In genomic region chr12:32826971-32827370, GRCm38 (mm10) we compare ENCODE assay signal across 8 mouse cellular contexts. TPM values are rescaled to one million over a fixed set of nuclear protein-coding genes. Genes with fewer than 3 reads are reported as not detected.
DNase-seq lines count a peak whose midpoint lies in the region; ATAC-seq and TF ChIP-seq lines count a peak whose summit lies in the region.

No protein-coding gene starts in this region.

- no peaks in the 10 kb centered on the region for H3K4me1 ChIP-seq in heart, postnatal 0 days (ENCODE audit: control insufficient read depth, insufficient read depth)
- H3K4me1 ChIP-seq in heart, embryonic 12.5 days (replicated peaks): peaks cover 14% of the 10 kb centered on the region
- H3K4me1 ChIP-seq in MEL (ENCODE audit: control insufficient read depth in 1 of 2, insufficient read depth in 2 of 2, low read length in 2 of 2): peaks cover under 1 to 4% of the 10 kb centered on the region in 2 experiments; a peak in 2 of 4 replicates
- H3K4me1 ChIP-seq in midbrain, postnatal 0 days (ENCODE audit: insufficient read depth, low read length): no peaks in the 10 kb centered on the region; the same call in 1 of the 2 replicates

- H3K27ac ChIP-seq in heart, postnatal 0 days (ENCODE audit: low read depth): no peak overlapping the region
- no peak overlapping the region for H3K27ac ChIP-seq in heart, embryonic 12.5 days (ENCODE audit: poor library complexity, severe bottlenecking)
- no peak overlapping the region for H3K27ac ChIP-seq in MEL (ENCODE audit: control insufficient read depth, low read depth, low read length)
- H3K27ac ChIP-seq in midbrain, postnatal 0 days (ENCODE audit: low read depth, low read length): no peak overlapping the region

- DNase-seq in heart, postnatal 0 days (ENCODE audit: low spot score): peak; percentile 31
- peak; percentile 15 for DNase-seq in 3134 (ENCODE audit: extremely low read depth, insufficient read length, low spot score)
- DNase-seq in MEL (ENCODE audit: low read depth, low spot score): peak; percentile 75
- DNase-seq in cerebellum, postnatal 25 days: peak; percentile 55 to 80
- peak; percentile 80 for DNase-seq in kidney, postnatal 10 days
- DNase-seq in midbrain, postnatal 0 days (ENCODE audit: low spot score): peak; percentile 37
- peak; percentile 64 to 69 for DNase-seq in thymus, postnatal 36 days

- 35% methylated on average over 3 of the region's 3 CpGs for WGBS in heart, postnatal 0 days
- 39% methylated on average over 3 of the region's 3 CpGs for WGBS in heart, embryonic 12.5 days
- WGBS in midbrain, postnatal 0 days: 44% methylated on average over 3 of the region's 3 CpGs

- TF ChIP-seq EP300 in heart, postnatal 0 days (IDR thresholded peaks at IDR 0.05; ENCODE audit: low read depth): no peak
- no peak for TF ChIP-seq EP300 in MEL (IDR thresholded peaks at IDR 0.05; ENCODE audit: low read depth in 1 of 2, low read length in 2 of 2)

- H3K36me3 ChIP-seq in heart, postnatal 0 days (replicated peaks; ENCODE audit: control insufficient read depth, insufficient read depth, low read length): peaks cover 14% of the 10 kb centered on the region; the same call in 1 of the 2 replicates
- no peaks in the 10 kb centered on the region; the same call in 1 of the 2 replicates for H3K36me3 ChIP-seq in heart, embryonic 12.5 days
- H3K36me3 ChIP-seq in MEL (ENCODE audit: control insufficient read depth in 1 of 2, insufficient read depth in 2 of 2, low read length in 2 of 2): peaks cover 2 to 13% of the 10 kb centered on the region in 2 experiments; a peak in 3 of 4 replicates
- no peaks in the 10 kb centered on the region for H3K36me3 ChIP-seq in midbrain, postnatal 0 days (ENCODE audit: insufficient read depth, low read length)

- no peak overlapping the region for H3K4me2 ChIP-seq in heart, postnatal 0 days (ENCODE audit: low read depth, low read length)
- no peak overlapping the region for H3K4me2 ChIP-seq in heart, embryonic 12.5 days
- H3K4me2 ChIP-seq in midbrain, postnatal 0 days (ENCODE audit: low read depth, low read length, poor library complexity, severe bottlenecking): no peak overlapping the region

- H3K4me3 ChIP-seq in heart, postnatal 0 days (ENCODE audit: low read depth, low read length): no peak overlapping the region
- H3K4me3 ChIP-seq in heart, embryonic 12.5 days: no peak overlapping the region
- no peak overlapping the region for H3K4me3 ChIP-seq in MEL (ENCODE audit: control insufficient read depth in 1 of 2, insufficient read depth in 1 of 2, low read depth in 2 of 2, low read length in 2 of 2)
- no peak overlapping the region for H3K4me3 ChIP-seq in midbrain, postnatal 0 days (ENCODE audit: low read depth, low read length)

- no peaks in the 10 kb centered on the region for H3K27me3 ChIP-seq in heart, postnatal 0 days (ENCODE audit: control insufficient read depth, insufficient read depth, low read length)
- no peaks in the 10 kb centered on the region for H3K27me3 ChIP-seq in heart, embryonic 12.5 days (replicated peaks)
- H3K27me3 ChIP-seq in MEL (ENCODE audit: control insufficient read depth in 1 of 2, insufficient read depth in 2 of 2, low read length in 2 of 2): no peaks in the 10 kb centered on the region
- H3K27me3 ChIP-seq in midbrain, postnatal 0 days (ENCODE audit: insufficient read depth, low read length): no peaks in the 10 kb centered on the region

- H3K9me3 ChIP-seq in heart, postnatal 0 days (replicated peaks; ENCODE audit: control insufficient read depth, low read length): no peaks in the 10 kb centered on the region
- no peaks in the 10 kb centered on the region for H3K9me3 ChIP-seq in heart, embryonic 12.5 days (replicated peaks)
- no peaks in the 10 kb centered on the region for H3K9me3 ChIP-seq in MEL (replicated peaks; ENCODE audit: insufficient read depth, low read length)
- no peaks in the 10 kb centered on the region for H3K9me3 ChIP-seq in midbrain, postnatal 0 days (ENCODE audit: low read length)

- TF ChIP-seq RAD21 in MEL (IDR thresholded peaks at IDR 0.05; ENCODE audit: low read depth, low read length): peak; percentile 38

- TF ChIP-seq CTCF in heart, postnatal 0 days (IDR thresholded peaks at IDR 0.05; ENCODE audit: low read depth): peak; percentile 63
- peak; percentile 51 to 70 (median 60) for TF ChIP-seq CTCF in MEL (IDR thresholded peaks at IDR 0.05 in 2 of 3, conservative IDR thresholded peaks at IDR 0.05 in 1 of 3; ENCODE audit: control insufficient read depth in 1 of 3, insufficient read depth in 1 of 3, low read depth in 2 of 3, low read length in 3 of 3, poor library complexity in 1 of 3, severe bottlenecking in 1 of 3)
- TF ChIP-seq CTCF in midbrain, postnatal 0 days (IDR thresholded peaks at IDR 0.05): peak; percentile 72

- no peak overlapping the region for H3K9ac ChIP-seq in heart, postnatal 0 days (replicated peaks; ENCODE audit: low read depth, low read length)
- H3K9ac ChIP-seq in heart, embryonic 12.5 days: no peak overlapping the region
- no peak overlapping the region for H3K9ac ChIP-seq in MEL (ENCODE audit: control insufficient read depth, low read depth, low read length, poor library complexity, severe bottlenecking)
- H3K9ac ChIP-seq in midbrain, postnatal 0 days (replicated peaks; ENCODE audit: low read length, poor library complexity, severe bottlenecking): no peak overlapping the region

- peaks cover 18% of the 10 kb centered on the region for H3K79me2 ChIP-seq in MEL (ENCODE audit: control insufficient read depth, insufficient read depth, low read length, poor library complexity)

- no peak for ATAC-seq in heart, postnatal 0 days (ENCODE audit: insufficient read depth, low read depth)
- no peak for ATAC-seq in heart, embryonic 12.5 days (ENCODE audit: insufficient number of reproducible peaks, low FRiP score)
- no peak for ATAC-seq in midbrain, postnatal 0 days (ENCODE audit: low FRiP score)

- TF ChIP-seq POLR2A in MEL (IDR thresholded peaks at IDR 0.05; ENCODE audit: control insufficient read depth in 1 of 2, insufficient read depth in 1 of 2, low read depth in 1 of 2, low read length in 2 of 2, poor library complexity in 1 of 2): no peak

TF ChIP-seq in MEL, 35 proteins besides CTCF, POLR2A, EP300 and RAD21:
- TF ChIP-seq MAX (IDR thresholded peaks at IDR 0.05; ENCODE audit: low read length): peak; percentile 73
- no peak for TF ChIP-seq ZNF384 (IDR thresholded peaks at IDR 0.05; ENCODE audit: low read depth, low read length)
- TF ChIP-seq USF1 (IDR thresholded peaks at IDR 0.05; ENCODE audit: low read depth, low read length): peak; percentile 50
- TF ChIP-seq MYC (IDR thresholded peaks at IDR 0.05; ENCODE audit: low read depth, low read length): peak; percentile 95
- peak; percentile 63; the same call in 1 of the 2 replicates for TF ChIP-seq MXI1 (IDR thresholded peaks at IDR 0.05; ENCODE audit: low read depth, low read length)
- TF ChIP-seq SMC3 (IDR thresholded peaks at IDR 0.05; ENCODE audit: low read depth, low read length): peak; percentile 58
- TF ChIP-seq MAFK (IDR thresholded peaks at IDR 0.05; ENCODE audit: borderline replicate concordance, low read depth, low read length): no peak

RNA-seq across cellular contexts. Expression of gene Nampt, which starts 7.6 kb away (rescaled TPM):
- 21.9 and 22.2 TPM in 2 replicates for total RNA-seq in heart, postnatal 0 days (2014; rRNA removed; ENCODE audit: low replicate concordance)
- 13.7 and 15.5 TPM in 2 replicates for polyA plus RNA-seq in heart, postnatal 0 days (2015; fragmentation: Nextera tagmentation; extraction: Ambion mirVana)
- polyA plus RNA-seq in heart, embryonic 12.5 days (2016; fragmentation: Nextera tagmentation; extraction: Ambion mirVana): 18.9 TPM in 2 replicates
- 23.0 and 33.8 TPM in 2 replicates for total RNA-seq in MEL (2012; rRNA removed)
- 10 to 100 TPM; 40.9 to 74.6 TPM for polyA plus RNA-seq in MEL (2012; ENCODE audit: insufficient read depth in 1 of 2, insufficient read length in 2 of 2, low read depth in 1 of 2, low replicate concordance in 2 of 2, missing spikeins in 1 of 2)
- 34.7 and 41.9 TPM in 2 replicates for total RNA-seq in midbrain, postnatal 0 days (2014; rRNA removed)
- 24.0 and 24.1 TPM in 2 replicates for polyA plus RNA-seq in midbrain, postnatal 0 days (2015; fragmentation: Nextera tagmentation; extraction: Ambion mirVana)

Comparison
In these comparisons a context has a peak if more than half of its experiments do, and no peak if none do; other contexts are left out.
1. DNase-seq: peak in every context shown above with its lines; median percentile 80 in kidney, postnatal 10 days; 75 in MEL; 68 in cerebellum, postnatal 25 days; 66 in thymus, postnatal 36 days; 37 in midbrain, postnatal 0 days; 31 in heart, postnatal 0 days; 15 in 3134.